Mouse (Mus musculus) myocyte (in vitro differentiated cells): Measurements from ENCODE around the gene Zbed6. TPM values are rescaled to one million over a fixed set of nuclear protein-coding genes. Genes with fewer than 3 reads are reported as not detected.
A peak's percentile ranks its signal among the peaks of the same experiment; 100 is the strongest.

Experiments
- H3K27me3 ChIP-seq: one replicate; pipeline ENCODE4 v1.6.1; 2011; ENCODE audit not compliant: control insufficient read depth, insufficient read depth, insufficient read length
- H3K36me3 ChIP-seq: one replicate; pipeline ENCODE4 v1.6.1; 2011; ENCODE audit not compliant: control insufficient read depth, insufficient read depth
- H3K4me2 ChIP-seq: one replicate; pipeline ENCODE4 v1.6.1; 2011; ENCODE audit warnings: low read depth, control low read depth
- H3K4me3 ChIP-seq: one replicate; pipeline ENCODE4 v1.5.1; 2011; ENCODE audit warnings: mild to moderate bottlenecking, control low read depth, moderate library complexity
- H3K79me2 ChIP-seq: one replicate; pipeline ENCODE4 v1.6.1; 2011; ENCODE audit not compliant: control insufficient read depth, insufficient read depth
- H3ac ChIP-seq: one replicate; pipeline ENCODE4 v1.6.1; 2011; ENCODE audit not compliant: control insufficient read depth, insufficient read length
- CEBPB ChIP-seq: IDR thresholded peaks from 2 replicates; pipeline ENCODE4 v1.6.1; 2011; ENCODE audit warnings: mild to moderate bottlenecking, moderate library complexity; ENCODE audit not compliant: poor library complexity, insufficient read depth, severe bottlenecking
- E2F4 ChIP-seq: IDR thresholded peaks from one replicate; pipeline ENCODE4 v1.6.1; 2011; ENCODE audit warnings: mild to moderate bottlenecking, control low read depth, moderate library complexity; ENCODE audit not compliant: insufficient read depth
- MAX ChIP-seq: IDR thresholded peaks from one replicate; pipeline ENCODE4 v1.6.1; 2011; ENCODE audit warnings: low read depth, mild to moderate bottlenecking, control low read depth
- MYOD1 ChIP-seq, 3 experiments: IDR thresholded peaks; one replicate each; pipeline ENCODE4 v1.6.1; 2011; ENCODE audit warnings: control low read depth in 2 of 3, low read depth in 2 of 3, mild to moderate bottlenecking in 2 of 3, moderate library complexity in 1 of 3; ENCODE audit not compliant: insufficient read length in 2 of 3, control insufficient read depth in 1 of 3
- MYOG ChIP-seq, 3 experiments: IDR thresholded peaks; one replicate each; pipeline ENCODE4 v1.6.1; 2011; ENCODE audit warnings: control low read depth in 2 of 3, low read depth in 2 of 3, mild to moderate bottlenecking in 2 of 3; ENCODE audit not compliant: insufficient read length in 2 of 3, control insufficient read depth in 1 of 3, insufficient read depth in 1 of 3
- POLR2A ChIP-seq: IDR thresholded peaks from one replicate; pipeline ENCODE4 v1.6.1; 2011; ENCODE audit warnings: low read depth, mild to moderate bottlenecking, control low read depth, moderate library complexity; ENCODE audit not compliant: insufficient read length
- POLR2AphosphoS2 ChIP-seq: IDR thresholded peaks from one replicate; pipeline ENCODE4 v1.6.1; 2011; ENCODE audit warnings: low read depth, control low read depth; ENCODE audit not compliant: insufficient read length
- REST ChIP-seq: IDR thresholded peaks from one replicate; pipeline ENCODE4 v1.6.1; 2011; ENCODE audit warnings: mild to moderate bottlenecking, control low read depth, moderate library complexity; ENCODE audit not compliant: insufficient read depth, insufficient read length
- SRF ChIP-seq: IDR thresholded peaks from one replicate; pipeline ENCODE4 v1.6.1; 2011; ENCODE audit warnings: low read depth; ENCODE audit not compliant: control insufficient read depth, insufficient read length
- TCF12 ChIP-seq: IDR thresholded peaks from one replicate; pipeline ENCODE4 v1.6.1; 2011; ENCODE audit warnings: mild to moderate bottlenecking, control low read depth; ENCODE audit not compliant: poor library complexity, insufficient read depth, severe bottlenecking
- TCF3 ChIP-seq: IDR thresholded peaks from one replicate; pipeline ENCODE4 v1.6.1; 2011; ENCODE audit warnings: low read depth, control low read depth; ENCODE audit not compliant: insufficient read length
- USF1 ChIP-seq: IDR thresholded peaks from one replicate; pipeline ENCODE4 v1.6.1; 2011; ENCODE audit warnings: low read depth, mild to moderate bottlenecking, control low read depth, moderate library complexity
- polyA plus RNA-seq: library from polyadenylated mRNA; unstranded; fragments of >200 nt; fragmentation: generic; extraction: Trizol; gene quantifications from one replicate; pipeline ENCODE4 v1.2.1, GENCODE M21; 2012; ENCODE audit warnings: missing spikeins

Gene Zbed6
- polyA plus RNA-seq, 1 experiment = 3.2 TPM

DNA sequence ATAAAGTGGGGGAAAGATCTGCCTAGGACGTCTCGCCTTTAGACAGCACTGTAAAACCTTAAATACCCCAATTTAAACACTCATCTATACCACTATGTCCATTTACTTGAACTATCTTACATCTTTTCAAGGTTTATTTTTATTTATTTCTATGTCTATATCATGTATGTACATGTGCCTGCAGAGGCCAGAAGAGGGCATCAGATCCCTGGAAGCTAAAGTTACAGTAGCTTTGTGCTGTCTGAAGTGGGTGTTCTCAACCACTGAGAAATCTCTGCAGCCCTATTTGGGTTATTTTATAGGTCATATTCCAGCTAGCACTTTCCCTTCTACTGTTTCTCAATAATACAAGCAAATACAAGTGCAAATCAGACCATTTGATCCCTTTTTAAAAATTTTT is 28.5 kb downstream of the Zbed6 start:
- H3ac ChIP-seq = no peak overlapping the region
- peaks cover 84% of the 10 kb centered on the region for H3K36me3 ChIP-seq
- TF ChIP-seq SRF (no peak), TCF12 (no peak), MYOD1 (IDR thresholded peaks at IDR 0.05; ENCODE audit: control insufficient read depth in 1 of 3, insufficient read length in 2 of 3, low read depth in 2 of 3) (no peak), E2F4 (no peak), POLR2A (no peak), REST (no peak), MAX (no peak), POLR2AphosphoS2 (no peak), CEBPB (no peak)
- H3K4me3 ChIP-seq = no peak overlapping the region
- H3K4me2 ChIP-seq = no peak overlapping the region
- no peaks in the 10 kb centered on the region for H3K79me2 ChIP-seq
- H3K27me3 ChIP-seq = no peaks in the 10 kb centered on the region

- Histone ChIP-seq H3K4me2 (no peak overlapping the region), H3K79me2 (peaks cover 6% of the 10 kb centered on the region), H3ac (no peak overlapping the region), H3K27me3 (no peaks in the 10 kb centered on the region), H3K4me3 (no peak overlapping the region), H3K36me3 (peaks cover 71% of the 10 kb centered on the region)
- TF ChIP-seq MYOD1 (IDR thresholded peaks at IDR 0.05; ENCODE audit: control insufficient read depth in 1 of 3, insufficient read length in 2 of 3, low read depth in 2 of 3) (peak; percentile 70 to 85 (median 71)), REST (no peak), USF1 (no peak), MYOG (IDR thresholded peaks at IDR 0.05; ENCODE audit: control insufficient read depth in 1 of 3, insufficient read depth in 1 of 3, insufficient read length in 2 of 3, low read depth in 2 of 3) (peak in 2 of 3 experiments; percentile 81 to 93), CEBPB (no peak), POLR2AphosphoS2 (no peak), TCF12 (peak; percentile 84), TCF3 (peak; percentile 66)
Measured at GRCm38 (mm10) chr1:133625052-133625451, 35.6 kb downstream of the Zbed6 start.

GRCm38 (mm10) chr1:133618311-133618710 is 42.4 kb downstream of the Zbed6 start:
- Histone ChIP-seq H3ac (no peak overlapping the region), H3K36me3 (peaks cover 40% of the 10 kb centered on the region), H3K4me3 (no peak overlapping the region), H3K4me2 (no peak overlapping the region), H3K79me2 (no peaks in the 10 kb centered on the region), H3K27me3 (no peaks in the 10 kb centered on the region)
- peak; percentile 68 for TF ChIP-seq POLR2AphosphoS2
- no peak for TF ChIP-seq MYOG (IDR thresholded peaks at IDR 0.05; ENCODE audit: control insufficient read depth in 1 of 3, insufficient read depth in 1 of 3, insufficient read length in 2 of 3, low read depth in 2 of 3)

- Histone ChIP-seq H3K79me2 (no peaks in the 10 kb centered on the region), H3K4me2 (no peak overlapping the region), H3K4me3 (no peak overlapping the region), H3K36me3 (peaks cover 37% of the 10 kb centered on the region), H3K27me3 (no peaks in the 10 kb centered on the region), H3ac (no peak overlapping the region)
- TF ChIP-seq TCF3 = no peak
- TF ChIP-seq POLR2A = no peak
- TF ChIP-seq POLR2AphosphoS2 = no peak
- TF ChIP-seq TCF12 = no peak
- TF ChIP-seq E2F4 = no peak
- no peak for TF ChIP-seq USF1
- TF ChIP-seq REST = no peak
- no peak for TF ChIP-seq MYOD1 (IDR thresholded peaks at IDR 0.05; ENCODE audit: control insufficient read depth in 1 of 3, insufficient read length in 2 of 3, low read depth in 2 of 3)
- TF ChIP-seq CEBPB = no peak
- TF ChIP-seq SRF = no peak
- TF ChIP-seq MAX = no peak
- TF ChIP-seq MYOG (IDR thresholded peaks at IDR 0.05; ENCODE audit: control insufficient read depth in 1 of 3, insufficient read depth in 1 of 3, insufficient read length in 2 of 3, low read depth in 2 of 3) = no peak
Measured at GRCm38 (mm10) chr1:133617908-133618307, 42.8 kb downstream of the Zbed6 start.

GRCm38 (mm10) chr1:133613817-133614216 is 46.9 kb downstream of the Zbed6 start:
- Histone ChIP-seq H3K27me3 (no peaks in the 10 kb centered on the region), H3K4me2 (no peak overlapping the region), H3K79me2 (peaks cover 12% of the 10 kb centered on the region), H3ac (no peak overlapping the region), H3K36me3 (peaks cover 11% of the 10 kb centered on the region), H3K4me3 (no peak overlapping the region)
- TF ChIP-seq TCF12 (no peak), POLR2AphosphoS2 (no peak), TCF3 (no peak), USF1 (no peak), MYOD1 (IDR thresholded peaks at IDR 0.05; ENCODE audit: control insufficient read depth in 1 of 3, insufficient read length in 2 of 3, low read depth in 2 of 3) (no peak), MAX (no peak), MYOG (IDR thresholded peaks at IDR 0.05; ENCODE audit: control insufficient read depth in 1 of 3, insufficient read depth in 1 of 3, insufficient read length in 2 of 3, low read depth in 2 of 3) (no peak), SRF (no peak), REST (no peak), POLR2A (no peak), CEBPB (no peak), E2F4 (no peak)
